Mouse (Mus musculus): ENCODE data around the gene Chchd3. TPM values are rescaled to one million over a fixed set of nuclear protein-coding genes. Genes with fewer than 3 reads are reported as not detected.

The Chchd3 gene
- total and polyA plus RNA-seq, 3 experiments, result 205 to 243 TPM; not detected in 1

GRCm38 (mm10) chr6:32801776-32802175, 258.3 kb downstream of the Chchd3 start:
- H3K36me3 ChIP-seq (ENCODE audit: control insufficient read depth in 1 of 2, insufficient read depth in 2 of 2, low read length in 2 of 2), result peaks cover 0 to 7% of the 10 kb centered on the region in 2 experiments; a peak in 2 of 4 replicates

GRCm38 (mm10) chr6:32797525-32797924, 262.5 kb downstream of the Chchd3 start:
- Histone ChIP-seq H3K4me1 (ENCODE audit: control insufficient read depth in 1 of 2, insufficient read depth in 2 of 2, low read length in 2 of 2) (no peaks in the 10 kb centered on the region), H3K27me3 (ENCODE audit: control insufficient read depth in 1 of 2, insufficient read depth in 2 of 2, low read length in 2 of 2) (no peaks in the 10 kb centered on the region), H3K9ac (ENCODE audit: control insufficient read depth, low read depth, low read length, poor library complexity, severe bottlenecking) (no peak overlapping the region), H3K79me2 (ENCODE audit: control insufficient read depth, insufficient read depth, low read length, poor library complexity) (no peaks in the 10 kb centered on the region), H3K27ac (ENCODE audit: control insufficient read depth, low read depth, low read length) (no peak overlapping the region), H3K9me3 (replicated peaks; ENCODE audit: insufficient read depth, low read length) (no peaks in the 10 kb centered on the region), H3K4me3 (ENCODE audit: control insufficient read depth in 1 of 2, insufficient read depth in 1 of 2, low read depth in 2 of 2, low read length in 2 of 2) (no peak overlapping the region), H3K36me3 (ENCODE audit: control insufficient read depth in 1 of 2, insufficient read depth in 2 of 2, low read length in 2 of 2) (peaks cover 0 to 7% of the 10 kb centered on the region in 2 experiments; a peak in 2 of 4 replicates)
- DNase-seq (ENCODE audit: low read depth, low spot score), result no peak
- TF ChIP-seq MAX (IDR thresholded peaks at IDR 0.05; ENCODE audit: low read length), result no peak
- TF ChIP-seq USF1 (IDR thresholded peaks at IDR 0.05; ENCODE audit: low read depth, low read length), result no peak
- TF ChIP-seq ZNF384 (IDR thresholded peaks at IDR 0.05; ENCODE audit: low read depth, low read length), result no peak
- TF ChIP-seq POLR2AphosphoS2 (IDR thresholded peaks at IDR 0.05; ENCODE audit: low read length), result no peak
- TF ChIP-seq MXI1 (IDR thresholded peaks at IDR 0.05; ENCODE audit: low read depth, low read length), result no peak
- no peak for TF ChIP-seq UBTF (IDR thresholded peaks at IDR 0.05; ENCODE audit: borderline replicate concordance, insufficient read depth, low read depth, low read length)
- TF ChIP-seq MYC (IDR thresholded peaks at IDR 0.05; ENCODE audit: low read depth, low read length), result no peak

More at GRCm38 (mm10) chr6:32801776-32802175, 258.3 kb downstream of the Chchd3 start:
- DNase-seq (ENCODE audit: low read depth, low spot score), result no peak
- no peak overlapping the region for H3K9ac ChIP-seq (ENCODE audit: control insufficient read depth, low read depth, low read length, poor library complexity, severe bottlenecking)
- no peak overlapping the region for H3K4me3 ChIP-seq (ENCODE audit: control insufficient read depth in 1 of 2, insufficient read depth in 1 of 2, low read depth in 2 of 2, low read length in 2 of 2)
- no peak for TF ChIP-seq SMC3 (IDR thresholded peaks at IDR 0.05; ENCODE audit: low read depth, low read length)
- no peak for TF ChIP-seq MYC (IDR thresholded peaks at IDR 0.05; ENCODE audit: low read depth, low read length)
- no peak for TF ChIP-seq UBTF (IDR thresholded peaks at IDR 0.05; ENCODE audit: borderline replicate concordance, insufficient read depth, low read depth, low read length)
- TF ChIP-seq ELF1 (IDR thresholded peaks at IDR 0.05; ENCODE audit: low read depth, low read length), result no peak
- TF ChIP-seq ZNF384 (IDR thresholded peaks at IDR 0.05; ENCODE audit: low read depth, low read length), result no peak
- no peak for TF ChIP-seq MYB (IDR thresholded peaks at IDR 0.05; ENCODE audit: low read depth, low read length)
- no peaks in the 10 kb centered on the region for H3K4me1 ChIP-seq (ENCODE audit: control insufficient read depth in 1 of 2, insufficient read depth in 2 of 2, low read length in 2 of 2)
- H3K27ac ChIP-seq (ENCODE audit: control insufficient read depth, low read depth, low read length), result no peak overlapping the region
- no peaks in the 10 kb centered on the region for H3K79me2 ChIP-seq (ENCODE audit: control insufficient read depth, insufficient read depth, low read length, poor library complexity)
- no peaks in the 10 kb centered on the region for H3K27me3 ChIP-seq (ENCODE audit: control insufficient read depth in 1 of 2, insufficient read depth in 2 of 2, low read length in 2 of 2)
- H3K9me3 ChIP-seq (replicated peaks; ENCODE audit: insufficient read depth, low read length), result no peaks in the 10 kb centered on the region

GRCm38 (mm10) chr6:32795653-32796500, 264.2 kb downstream of the Chchd3 start:
- H3K27ac ChIP-seq (ENCODE audit: control insufficient read depth, low read depth, low read length), result no peak overlapping the region
- H3K9me3 ChIP-seq (replicated peaks; ENCODE audit: insufficient read depth, low read length), result no peaks in the 10 kb centered on the region
- no peak overlapping the region for H3K4me3 ChIP-seq (ENCODE audit: control insufficient read depth in 1 of 2, insufficient read depth in 1 of 2, low read depth in 2 of 2, low read length in 2 of 2)
- no peak for TF ChIP-seq RAD21 (IDR thresholded peaks at IDR 0.05; ENCODE audit: low read depth, low read length)
- no peak for TF ChIP-seq MYB (IDR thresholded peaks at IDR 0.05; ENCODE audit: low read depth, low read length)
- TF ChIP-seq CHD1 (IDR thresholded peaks at IDR 0.05; ENCODE audit: low read depth, low read length), result no peak
- no peak for TF ChIP-seq TAL1 (IDR thresholded peaks at IDR 0.05; ENCODE audit: low read length)
- no peak for TF ChIP-seq POLR2AphosphoS2 (IDR thresholded peaks at IDR 0.05; ENCODE audit: low read length)
- TF ChIP-seq GABPA (IDR thresholded peaks at IDR 0.05; ENCODE audit: low read depth, low read length), result no peak
- no peak for TF ChIP-seq MEF2A (IDR thresholded peaks at IDR 0.05; ENCODE audit: extremely low read depth, insufficient replicate concordance, low read depth, low read length, poor library complexity, severe bottlenecking)
- TF ChIP-seq CHD2 (IDR thresholded peaks at IDR 0.05; ENCODE audit: low read length), result no peak
- TF ChIP-seq TBP (IDR thresholded peaks at IDR 0.05; ENCODE audit: low read depth, low read length), result no peak
- TF ChIP-seq HCFC1 (IDR thresholded peaks at IDR 0.05; ENCODE audit: low read depth, low read length), result no peak
- TF ChIP-seq RCOR1 (IDR thresholded peaks at IDR 0.05; ENCODE audit: low read depth, low read length), result no peak
- DNase-seq (ENCODE audit: low read depth, low spot score), result no peak
- H3K79me2 ChIP-seq (ENCODE audit: control insufficient read depth, insufficient read depth, low read length, poor library complexity), result no peaks in the 10 kb centered on the region
- no peaks in the 10 kb centered on the region; a peak in 1 of 4 replicates for H3K36me3 ChIP-seq (ENCODE audit: control insufficient read depth in 1 of 2, insufficient read depth in 2 of 2, low read length in 2 of 2)
- H3K27me3 ChIP-seq (ENCODE audit: control insufficient read depth in 1 of 2, insufficient read depth in 2 of 2, low read length in 2 of 2), result no peaks in the 10 kb centered on the region
- no peaks in the 10 kb centered on the region for H3K4me1 ChIP-seq (ENCODE audit: control insufficient read depth in 1 of 2, insufficient read depth in 2 of 2, low read length in 2 of 2)
- H3K9ac ChIP-seq (ENCODE audit: control insufficient read depth, low read depth, low read length, poor library complexity, severe bottlenecking), result no peak overlapping the region
